Mouse (Mus musculus) kidney, postnatal 0 days (tissue): Measurements from ENCODE around the gene Nol4l. TPM values are rescaled to one million over a fixed set of nuclear protein-coding genes. Genes with fewer than 3 reads are reported as not detected.
A peak's percentile ranks its signal among the peaks of the same experiment; 100 is the strongest.

Experiments used
- ATAC-seq: fragments of 200-750 bp; cut with Nextera tagmentation; replicated peaks from 2 replicates; pipeline ENCODE4 v1.8.0; 2017; ENCODE audit warnings: low read depth, moderate number of reproducible peaks, moderate TSS enrichment, moderate library complexity; ENCODE audit not compliant: low FRiP score
- DNase-seq: peaks from one replicate; pipeline ENCODE4 v3.0.0-alpha.2; 2016; ENCODE audit warnings: low spot score
- H3K27ac ChIP-seq: fragments of 300-500 bp; sonication (generic); 2 replicates; pipeline ENCODE4 v1.5.1; 2014; ENCODE audit warnings: mild to moderate bottlenecking
- H3K27me3 ChIP-seq: fragments of 300-500 bp; sonication (generic); 2 replicates; pipeline ENCODE4 v1.6.1; 2014; ENCODE audit warnings: low read length, mixed read lengths; ENCODE audit not compliant: insufficient read depth
- H3K36me3 ChIP-seq: fragments of 300-500 bp; sonication (generic); 2 replicates; pipeline ENCODE4 v1.6.1; 2014; ENCODE audit warnings: low read length, mixed read lengths; ENCODE audit not compliant: insufficient read depth
- H3K4me1 ChIP-seq: fragments of 300-500 bp; sonication (generic); replicated peaks from 2 replicates; pipeline ENCODE4 v1.6.1; 2014; ENCODE audit warnings: antibody characterized with exemption, low read length, mixed read lengths; ENCODE audit not compliant: insufficient read depth
- H3K4me2 ChIP-seq: fragments of 300-500 bp; sonication (generic); 2 replicates; pipeline ENCODE4 v1.6.1; 2014; ENCODE audit warnings: mild to moderate bottlenecking, low read length, moderate library complexity, mixed read lengths
- H3K4me3 ChIP-seq: fragments of 300-500 bp; sonication (generic); replicated peaks from 2 replicates; pipeline ENCODE4 v1.5.1; 2014; ENCODE audit warnings: low read depth, low read length
- H3K9ac ChIP-seq: fragments of 300-500 bp; sonication (generic); 2 replicates; pipeline ENCODE4 v1.6.1; 2014; ENCODE audit warnings: low read depth, low read length
- H3K9me3 ChIP-seq: fragments of 300-500 bp; sonication (generic); replicated peaks from 2 replicates; pipeline ENCODE4 v1.6.1; 2016; ENCODE audit warnings: low read length, inconsistent platforms, mixed read lengths
- CTCF ChIP-seq: IDR thresholded peaks from 2 replicates; pipeline ENCODE4 v1.5.1; 2016; ENCODE audit warnings: antibody characterized with exemption, low read depth, mild to moderate bottlenecking, moderate library complexity
- WGBS: fragments of 180-500 bp; shearing (Covaris S2); extraction: QIAGEN DNeasy Blood & Tissue Kit; methylation state at CpG from one replicate; pipeline ENCODE4 v1.1.7; 2014; 5-methylcytosine and 5-hydroxymethylcytosine counted together
- polyA plus RNA-seq: library from polyadenylated mRNA; unstranded; fragments of >200 nt; fragmentation: Nextera tagmentation; extraction: Ambion mirVana; gene quantifications from 2 replicates; pipeline ENCODE4 v1.2.1, GENCODE M21; 2015

Gene Nol4l
- polyA plus RNA-seq, 1 experiment from 2014 or later, result 9.6 TPM

- WGBS, result 14% methylated on average over 5 of the region's 5 CpGs
Measured at GRCm38 (mm10) chr2:153546471-153546870, 16.7 kb upstream of the Nol4l start.

GRCm38 (mm10) chr2:153544771-153545170 is 15.0 kb upstream of the Nol4l start:
- H3K9me3 ChIP-seq, result no peaks in the 10 kb centered on the region
- ATAC-seq (no peak), DNase-seq (no peak)
- H3K27ac ChIP-seq, result no peak overlapping the region
- 53% methylated on average over 4 of the region's 4 CpGs for WGBS
- no peak overlapping the region for H3K4me2 ChIP-seq
- H3K27me3 ChIP-seq, result no peaks in the 10 kb centered on the region
- no peaks in the 10 kb centered on the region for H3K36me3 ChIP-seq
- TF ChIP-seq CTCF, result no peak
- H3K9ac ChIP-seq, result no peak overlapping the region
- H3K4me1 ChIP-seq, result peaks cover 16% of the 10 kb centered on the region
- H3K4me3 ChIP-seq, result no peak overlapping the region

More at GRCm38 (mm10) chr2:153546471-153546870, 16.7 kb upstream of the Nol4l start:
- no peak overlapping the region for H3K4me3 ChIP-seq
- H3K4me1 ChIP-seq, result peaks cover 16% of the 10 kb centered on the region
- TF ChIP-seq CTCF, result no peak
- peak; percentile 51 for DNase-seq
- no peaks in the 10 kb centered on the region for H3K36me3 ChIP-seq
- peak; percentile 69; the same call in 1 of the 2 replicates for ATAC-seq
- H3K9ac ChIP-seq, result no peak overlapping the region
- no peak overlapping the region for H3K27ac ChIP-seq
- no peak overlapping the region for H3K4me2 ChIP-seq
- H3K27me3 ChIP-seq, result no peaks in the 10 kb centered on the region
- H3K9me3 ChIP-seq, result no peaks in the 10 kb centered on the region

GRCm38 (mm10) chr2:153543911-153544730 is 14.3 kb upstream of the Nol4l start:
- H3K4me3 ChIP-seq, result no peak overlapping the region
- H3K27ac ChIP-seq, result no peak overlapping the region
- no peaks in the 10 kb centered on the region for H3K36me3 ChIP-seq
- H3K4me2 ChIP-seq, result no peak overlapping the region
- no peak overlapping the region for H3K9ac ChIP-seq
- no peak for TF ChIP-seq CTCF
- H3K27me3 ChIP-seq, result no peaks in the 10 kb centered on the region
- DNase-seq, result no peak
- no peak for ATAC-seq
- peaks cover 16% of the 10 kb centered on the region for H3K4me1 ChIP-seq
- WGBS, result 76% methylated on average over 8 of the region's 8 CpGs
- H3K9me3 ChIP-seq, result no peaks in the 10 kb centered on the region

GRCm38 (mm10) chr2:153542936-153543668 is 13.3 kb upstream of the Nol4l start:
- Histone ChIP-seq H3K4me3 (no peak overlapping the region), H3K9me3 (no peaks in the 10 kb centered on the region)
- WGBS, result 84% methylated on average over 8 of the region's 8 CpGs

GRCm38 (mm10) chr2:153538898-153539297 is 9.1 kb upstream of the Nol4l start:
- no peak for TF ChIP-seq CTCF
- Histone ChIP-seq H3K27me3 (no peaks in the 10 kb centered on the region), H3K4me3 (no peak overlapping the region), H3K4me2 (no peak overlapping the region), H3K36me3 (no peaks in the 10 kb centered on the region), H3K9me3 (no peaks in the 10 kb centered on the region), H3K9ac (no peak overlapping the region), H3K4me1 (no peaks in the 10 kb centered on the region), H3K27ac (no peak overlapping the region)
- ATAC-seq, result no peak
- WGBS, result 82% methylated on average over 3 of the region's 3 CpGs
- no peak for DNase-seq

More at GRCm38 (mm10) chr2:153542936-153543668, 13.3 kb upstream of the Nol4l start:
- Histone ChIP-seq H3K27me3 (no peaks in the 10 kb centered on the region), H3K4me1 (peaks cover 16% of the 10 kb centered on the region; the same call in 1 of the 2 replicates), H3K9ac (no peak overlapping the region), H3K36me3 (no peaks in the 10 kb centered on the region), H3K27ac (no peak overlapping the region), H3K4me2 (no peak overlapping the region)
- no peak for DNase-seq
- no peak for TF ChIP-seq CTCF
- no peak for ATAC-seq

GRCm38 (mm10) chr2:153533981-153534380 is 4.2 kb upstream of the Nol4l start:
- no peak for DNase-seq
- H3K9ac ChIP-seq, result no peak overlapping the region
- H3K4me1 ChIP-seq, result peaks cover 4% of the 10 kb centered on the region; the same call in 1 of the 2 replicates
- no peak overlapping the region for H3K4me3 ChIP-seq
- H3K36me3 ChIP-seq, result no peaks in the 10 kb centered on the region
- H3K9me3 ChIP-seq, result no peaks in the 10 kb centered on the region
- ATAC-seq, result no peak
- no peak overlapping the region for H3K4me2 ChIP-seq
- WGBS, result 64% methylated on average over 1 of the region's 1 CpGs
- TF ChIP-seq CTCF, result peak; percentile 16; the same call in 1 of the 2 replicates
- no peaks in the 10 kb centered on the region for H3K27me3 ChIP-seq
- no peak overlapping the region for H3K27ac ChIP-seq
